Mouse (Mus musculus) macrophage (primary cell): ENCODE results near the gene Sorcs3. TPM values are rescaled to one million over a fixed set of nuclear protein-coding genes. Genes with fewer than 3 reads are reported as not detected.

Experiments
- H3K27ac ChIP-seq: fragments of 350-480 bp; formaldehyde crosslinking; 2 replicates; pipeline ENCODE4 v1.9.0; 2021
- H3K36me3 ChIP-seq: fragments of 350-480 bp; formaldehyde crosslinking; 2 replicates; pipeline ENCODE4 v1.9.0; 2021; ENCODE audit errors: inconsistent target
- H3K4me3 ChIP-seq: fragments of 350-480 bp; formaldehyde crosslinking; 2 replicates; pipeline ENCODE4 v1.9.0; 2021; ENCODE audit errors: inconsistent target
- H3K79me2 ChIP-seq: fragments of 350-480 bp; formaldehyde crosslinking; 2 replicates; pipeline ENCODE4 v1.9.0; 2021; ENCODE audit errors: inconsistent target
- WGBS: methylation state at CpG from one replicate; pipeline ENCODE4 v1.1.7; 2026; ENCODE audit warnings: inconsistent platforms; ENCODE audit not compliant: missing documents; 5-methylcytosine and 5-hydroxymethylcytosine counted together
- polyA plus RNA-seq: library from polyadenylated mRNA; stranded (reverse); fragments of 250-400 nt; gene quantifications from 3 replicates; pipeline ENCODE4 v1.2.4, GENCODE M21; 2018; ENCODE audit warnings: inconsistent platforms

The Sorcs3 gene
- polyA plus RNA-seq, 1 experiment from 2014 or later: not detected

DNA sequence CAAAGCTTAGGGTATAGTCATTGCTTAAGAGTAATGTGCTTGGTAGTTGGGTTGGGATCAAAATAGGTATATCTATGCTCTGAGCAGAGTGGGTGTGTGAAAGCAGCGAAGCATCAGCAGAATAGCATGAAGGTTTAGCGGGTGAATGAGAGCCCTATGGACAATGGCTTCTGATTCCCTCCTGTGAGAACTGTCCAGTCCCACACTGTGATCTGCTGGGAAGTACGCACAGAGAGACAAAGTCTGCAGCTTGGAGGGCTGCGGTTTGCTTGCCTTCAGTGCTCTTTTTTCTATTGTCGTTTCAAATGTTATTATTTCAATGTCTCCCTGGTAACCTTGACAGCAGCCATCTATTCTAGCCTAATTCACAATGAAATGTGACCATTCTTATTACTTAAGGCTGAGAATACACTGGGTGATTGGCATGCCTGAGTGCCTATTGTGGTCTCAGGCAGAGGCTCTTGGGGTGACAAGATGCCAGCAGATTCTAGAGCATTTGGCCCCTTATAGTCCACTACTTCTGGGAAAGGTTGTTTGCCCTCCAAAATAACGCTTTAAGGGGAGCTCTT, 520.1 kb downstream of the Sorcs3 start:
- no peaks in the 10 kb centered on the region for H3K36me3 ChIP-seq
- no peaks in the 10 kb centered on the region for H3K79me2 ChIP-seq
- 71% methylated on average over 6 of the region's 6 CpGs for WGBS
- H3K4me3 ChIP-seq: no peak overlapping the region
- no peak overlapping the region for H3K27ac ChIP-seq

GRCm38 (mm10) chr19:48727048-48727447, 521.2 kb downstream of the Sorcs3 start:
- Histone ChIP-seq H3K4me3 (no peak overlapping the region), H3K79me2 (no peaks in the 10 kb centered on the region), H3K27ac (no peak overlapping the region), H3K36me3 (no peaks in the 10 kb centered on the region)
- WGBS: 81% methylated on average over 3 of the region's 3 CpGs

- H3K27ac ChIP-seq: no peak overlapping the region
- WGBS: 83% methylated on average over 5 of the region's 5 CpGs
- no peaks in the 10 kb centered on the region for H3K36me3 ChIP-seq
- no peaks in the 10 kb centered on the region for H3K79me2 ChIP-seq
- no peak overlapping the region for H3K4me3 ChIP-seq
Observed at GRCm38 (mm10) chr19:48727601-48728000, 521.8 kb downstream of the Sorcs3 start.

- Histone ChIP-seq H3K79me2 (no peaks in the 10 kb centered on the region), H3K4me3 (no peak overlapping the region), H3K36me3 (no peaks in the 10 kb centered on the region), H3K27ac (no peak overlapping the region)
- 97% methylated on average over 10 of the region's 10 CpGs for WGBS
Observed at GRCm38 (mm10) chr19:48731731-48732130, 525.9 kb downstream of the Sorcs3 start.

GRCm38 (mm10) chr19:48734370-48734769, 528.5 kb downstream of the Sorcs3 start:
- Histone ChIP-seq H3K36me3 (no peaks in the 10 kb centered on the region), H3K79me2 (no peaks in the 10 kb centered on the region), H3K27ac (no peak overlapping the region), H3K4me3 (no peak overlapping the region)
- WGBS: 64% methylated on average over 4 of the region's 4 CpGs

GRCm38 (mm10) chr19:48737554-48737953, 531.7 kb downstream of the Sorcs3 start:
- H3K27ac ChIP-seq: no peak overlapping the region
- H3K36me3 ChIP-seq: no peaks in the 10 kb centered on the region
- no peak overlapping the region for H3K4me3 ChIP-seq
- WGBS: 68% methylated on average over 2 of the region's 2 CpGs
- H3K79me2 ChIP-seq: no peaks in the 10 kb centered on the region

DNA sequence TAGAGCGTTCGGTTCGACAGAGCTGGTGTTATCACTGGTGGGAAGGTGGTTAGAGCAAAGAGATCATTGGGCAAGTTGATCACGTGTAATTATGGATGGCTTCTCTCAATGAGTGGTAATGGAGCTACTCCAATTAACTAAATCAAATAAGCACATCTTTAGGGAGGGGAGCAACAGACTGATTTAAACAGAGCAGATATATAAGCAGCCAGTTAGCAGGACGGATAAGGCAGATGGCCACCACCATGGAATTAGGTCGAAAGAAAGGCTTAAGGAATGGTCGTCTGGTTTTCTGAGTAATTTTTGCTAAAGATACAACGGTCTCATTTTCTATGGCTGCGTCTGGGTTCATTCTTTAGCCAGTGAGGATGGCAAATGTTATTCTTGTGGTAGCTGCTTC, 549.3 kb downstream of the Sorcs3 start:
- H3K36me3 ChIP-seq: no peaks in the 10 kb centered on the region
- no peak overlapping the region for H3K27ac ChIP-seq
- H3K4me3 ChIP-seq: no peak overlapping the region
- WGBS: 94% methylated on average over 9 of the region's 9 CpGs
- no peaks in the 10 kb centered on the region for H3K79me2 ChIP-seq

GRCm38 (mm10) chr19:48756831-48757230, 551.0 kb downstream of the Sorcs3 start:
- H3K79me2 ChIP-seq: no peaks in the 10 kb centered on the region
- H3K27ac ChIP-seq: no peak overlapping the region
- no peaks in the 10 kb centered on the region for H3K36me3 ChIP-seq
- 91% methylated on average over 6 of the region's 6 CpGs for WGBS
- H3K4me3 ChIP-seq: no peak overlapping the region

GRCm38 (mm10) chr19:48766524-48766923, 560.7 kb downstream of the Sorcs3 start:
- no peak overlapping the region for H3K4me3 ChIP-seq
- 92% methylated on average over 2 of the region's 2 CpGs for WGBS
- no peaks in the 10 kb centered on the region for H3K79me2 ChIP-seq
- H3K36me3 ChIP-seq: no peaks in the 10 kb centered on the region
- H3K27ac ChIP-seq: no peak overlapping the region

GRCm38 (mm10) chr19:48771565-48771964, 565.7 kb downstream of the Sorcs3 start:
- H3K27ac ChIP-seq: no peak overlapping the region
- H3K36me3 ChIP-seq: no peaks in the 10 kb centered on the region
- no peak overlapping the region for H3K4me3 ChIP-seq
- H3K79me2 ChIP-seq: no peaks in the 10 kb centered on the region
- WGBS: 87% methylated on average over 2 of the region's 2 CpGs

DNA sequence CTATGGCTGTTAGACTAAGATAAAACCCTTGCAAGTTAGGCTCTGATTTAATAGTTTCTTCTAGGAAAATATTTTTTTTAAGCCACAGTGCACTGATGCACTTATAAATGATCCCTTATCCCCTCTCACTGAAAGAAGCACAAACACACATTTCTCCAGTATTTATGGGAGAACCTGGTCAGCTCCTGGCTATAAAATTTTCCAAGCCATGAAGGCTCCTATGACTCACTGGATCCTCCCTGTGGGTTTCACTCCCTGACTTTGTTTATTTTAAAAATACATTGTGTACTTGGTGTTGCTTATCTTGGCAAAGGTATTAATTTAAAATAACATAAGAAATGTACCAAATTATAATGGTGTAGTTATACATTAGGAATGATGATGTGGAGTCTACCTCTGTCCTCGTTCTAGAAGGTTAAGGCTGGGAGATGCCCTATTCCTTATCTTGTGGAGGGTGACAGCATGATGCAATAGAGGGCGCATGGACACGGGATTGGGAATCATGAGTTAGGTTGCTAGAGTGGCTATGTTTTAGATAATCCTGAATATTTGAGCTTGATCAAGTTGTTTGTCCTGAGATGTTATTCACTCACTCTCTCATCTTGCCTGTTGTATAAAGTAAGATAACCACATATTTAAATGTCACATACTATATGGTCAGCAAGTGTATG, 573.4 kb downstream of the Sorcs3 start:
- Histone ChIP-seq H3K27ac (no peak overlapping the region), H3K36me3 (no peaks in the 10 kb centered on the region), H3K79me2 (no peaks in the 10 kb centered on the region), H3K4me3 (no peak overlapping the region)
- WGBS: 81% methylated on average over 3 of the region's 3 CpGs

- Histone ChIP-seq H3K79me2 (no peaks in the 10 kb centered on the region), H3K36me3 (no peaks in the 10 kb centered on the region), H3K4me3 (no peak overlapping the region), H3K27ac (no peak overlapping the region)
- 84% methylated on average over 2 of the region's 2 CpGs for WGBS
Observed at GRCm38 (mm10) chr19:48780813-48781212, 575.0 kb downstream of the Sorcs3 start.

- H3K4me3 ChIP-seq: no peak overlapping the region
- H3K79me2 ChIP-seq: no peaks in the 10 kb centered on the region
- no peak overlapping the region for H3K27ac ChIP-seq
- WGBS: 88% methylated on average over 7 of the region's 7 CpGs
- H3K36me3 ChIP-seq: no peaks in the 10 kb centered on the region
Observed at GRCm38 (mm10) chr19:48782024-48782721, 576.3 kb downstream of the Sorcs3 start.

GRCm38 (mm10) chr19:48787269-48787668, 581.4 kb downstream of the Sorcs3 start:
- no peak overlapping the region for H3K4me3 ChIP-seq
- no peak overlapping the region for H3K27ac ChIP-seq
- 95% methylated on average over 4 of the region's 4 CpGs for WGBS
- H3K79me2 ChIP-seq: no peaks in the 10 kb centered on the region
- no peaks in the 10 kb centered on the region for H3K36me3 ChIP-seq

DNA sequence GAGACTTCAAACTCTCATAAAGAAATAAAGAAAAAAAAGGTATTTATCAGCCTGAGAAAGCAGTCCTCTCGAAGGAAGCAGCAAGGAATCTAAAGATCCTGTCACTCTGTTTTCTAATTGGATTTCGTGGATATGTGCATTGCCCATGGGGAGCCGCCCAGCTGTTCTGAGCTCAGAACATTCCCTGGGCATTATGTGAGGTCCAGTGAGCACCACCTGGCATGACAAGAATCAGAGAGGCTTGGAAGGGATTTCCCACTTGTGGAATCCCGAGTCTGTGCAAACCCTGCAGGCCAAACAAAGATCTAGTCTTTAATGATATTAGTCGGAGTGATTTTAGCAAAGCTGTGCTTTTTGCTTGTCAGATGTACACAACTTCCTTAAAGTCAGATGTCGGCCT, 598.7 kb downstream of the Sorcs3 start:
- H3K4me3 ChIP-seq: no peak overlapping the region
- no peak overlapping the region for H3K27ac ChIP-seq
- no peaks in the 10 kb centered on the region for H3K36me3 ChIP-seq
- 78% methylated on average over 6 of the region's 6 CpGs for WGBS
- no peaks in the 10 kb centered on the region for H3K79me2 ChIP-seq
